Mouse (Mus musculus): ENCODE data around the gene Pou2f3. TPM values are rescaled to one million over a fixed set of nuclear protein-coding genes. Genes with fewer than 3 reads are reported as not detected.

The Pou2f3 gene
- total and polyA plus RNA-seq, 3 experiments: not detected

DNA sequence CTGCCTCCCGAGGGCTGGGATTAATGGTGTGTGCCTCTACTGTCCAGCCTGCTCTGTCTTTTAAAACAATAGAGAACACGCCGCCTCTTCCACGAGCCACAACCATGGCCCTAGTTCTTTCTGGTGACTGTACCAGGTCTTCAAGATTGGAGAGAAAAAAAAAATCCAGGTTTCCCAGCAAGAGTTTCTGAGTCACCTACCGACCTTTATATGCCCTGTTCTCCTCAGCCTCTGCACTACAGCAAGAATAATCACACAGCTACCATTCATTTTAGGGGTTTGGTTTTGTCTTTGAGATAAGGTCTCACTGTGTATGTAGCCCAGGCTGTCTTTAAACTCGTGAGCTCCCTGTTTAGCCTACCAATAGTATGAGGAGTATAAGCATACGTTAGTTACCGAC, 31.8 kb upstream of the Pou2f3 start:
- Histone ChIP-seq H3K4me1 (ENCODE audit: control insufficient read depth in 1 of 2, insufficient read depth in 2 of 2, low read length in 2 of 2) (peaks cover 19 to 53% of the 10 kb centered on the region in 2 experiments), H3K36me3 (ENCODE audit: control insufficient read depth in 1 of 2, insufficient read depth in 2 of 2, low read length in 2 of 2) (peaks cover 0 to 53% of the 10 kb centered on the region in 2 experiments; a peak in 2 of 4 replicates), H3K79me2 (ENCODE audit: control insufficient read depth, insufficient read depth, low read length, poor library complexity) (peaks cover 25% of the 10 kb centered on the region), H3K9ac (ENCODE audit: control insufficient read depth, low read depth, low read length, poor library complexity, severe bottlenecking) (peak overlapping the region; percentile 61), H3K9me3 (replicated peaks; ENCODE audit: insufficient read depth, low read length) (no peaks in the 10 kb centered on the region), H3K27me3 (ENCODE audit: control insufficient read depth in 1 of 2, insufficient read depth in 2 of 2, low read length in 2 of 2) (no peaks in the 10 kb centered on the region), H3K4me3 (ENCODE audit: control insufficient read depth in 1 of 2, insufficient read depth in 1 of 2, low read depth in 2 of 2, low read length in 2 of 2) (peak overlapping the region; percentile 34 to 38), H3K27ac (ENCODE audit: control insufficient read depth, low read depth, low read length) (peak overlapping the region; percentile 93)
- DNase-seq (ENCODE audit: low read depth, low spot score): no peak
- TF ChIP-seq ZKSCAN1 (IDR thresholded peaks at IDR 0.05; ENCODE audit: low read depth, low read length) (no peak), E2F4 (IDR thresholded peaks at IDR 0.05; ENCODE audit: borderline replicate concordance, low read depth, low read length) (no peak), MYC (IDR thresholded peaks at IDR 0.05; ENCODE audit: low read depth, low read length) (no peak), MXI1 (IDR thresholded peaks at IDR 0.05; ENCODE audit: low read depth, low read length) (no peak), NRF1 (IDR thresholded peaks at IDR 0.05; ENCODE audit: insufficient read depth, low read depth, low read length, poor library complexity, severe bottlenecking) (no peak), USF2 (IDR thresholded peaks at IDR 0.05; ENCODE audit: borderline replicate concordance in 1 of 2, insufficient read depth in 1 of 2, low read depth in 1 of 2, low read length in 2 of 2) (no peak), CHD1 (IDR thresholded peaks at IDR 0.05; ENCODE audit: low read depth, low read length) (peak; percentile 80), MAX (IDR thresholded peaks at IDR 0.05; ENCODE audit: low read length) (no peak), POLR2AphosphoS2 (IDR thresholded peaks at IDR 0.05; ENCODE audit: low read length) (no peak), CHD2 (IDR thresholded peaks at IDR 0.05; ENCODE audit: low read length) (no peak), TAL1 (IDR thresholded peaks at IDR 0.05; ENCODE audit: low read length) (0 out of 2 replicates have a peak, but pooled peaks have one; percentile 13), SIN3A (IDR thresholded peaks at IDR 0.05; ENCODE audit: low read length) (no peak; the same call in 1 of the 2 replicates), JUND (IDR thresholded peaks at IDR 0.05; ENCODE audit: low read depth, low read length) (no peak), EP300 (IDR thresholded peaks at IDR 0.05; ENCODE audit: low read depth in 1 of 2, low read length in 2 of 2) (no peak), ZNF384 (IDR thresholded peaks at IDR 0.05; ENCODE audit: low read depth, low read length) (peak; percentile 41), MAFK (IDR thresholded peaks at IDR 0.05; ENCODE audit: borderline replicate concordance, low read depth, low read length) (no peak), SMC3 (IDR thresholded peaks at IDR 0.05; ENCODE audit: low read depth, low read length) (no peak)

DNA sequence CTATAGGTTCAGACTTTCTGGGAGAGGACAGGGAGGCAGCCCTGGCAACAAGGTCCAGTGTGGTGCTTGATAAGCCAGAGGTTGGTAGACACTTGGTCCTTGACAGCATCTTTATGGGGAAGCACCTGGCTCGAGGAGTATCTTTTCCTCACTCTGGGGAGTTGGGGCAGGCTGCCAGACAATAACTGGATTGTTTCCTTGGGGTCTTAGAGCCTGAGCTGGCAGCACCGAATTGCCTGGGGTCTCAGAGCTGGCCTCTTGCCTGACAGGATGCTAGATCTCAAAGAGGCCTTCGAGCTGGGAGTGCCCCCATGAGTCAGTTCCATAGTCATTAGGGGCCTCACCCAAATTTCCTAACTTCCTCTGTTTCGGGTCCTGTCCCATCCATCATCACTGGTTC, 31.1 kb upstream of the Pou2f3 start:
- Histone ChIP-seq H3K9ac (ENCODE audit: control insufficient read depth, low read depth, low read length, poor library complexity, severe bottlenecking) (peak overlapping the region; percentile 61), H3K27ac (ENCODE audit: control insufficient read depth, low read depth, low read length) (peak overlapping the region; percentile 93), H3K79me2 (ENCODE audit: control insufficient read depth, insufficient read depth, low read length, poor library complexity) (peaks cover 32% of the 10 kb centered on the region), H3K36me3 (ENCODE audit: control insufficient read depth in 1 of 2, insufficient read depth in 2 of 2, low read length in 2 of 2) (peaks cover 0 to 58% of the 10 kb centered on the region in 2 experiments; a peak in 2 of 4 replicates), H3K4me3 (ENCODE audit: control insufficient read depth in 1 of 2, insufficient read depth in 1 of 2, low read depth in 2 of 2, low read length in 2 of 2) (peak overlapping the region; percentile 34 to 38; a peak in 2 of 4 replicates), H3K27me3 (ENCODE audit: control insufficient read depth in 1 of 2, insufficient read depth in 2 of 2, low read length in 2 of 2) (no peaks in the 10 kb centered on the region), H3K9me3 (replicated peaks; ENCODE audit: insufficient read depth, low read length) (no peaks in the 10 kb centered on the region), H3K4me1 (ENCODE audit: control insufficient read depth in 1 of 2, insufficient read depth in 2 of 2, low read length in 2 of 2) (peaks cover 20 to 60% of the 10 kb centered on the region in 2 experiments)
- TF ChIP-seq RCOR1 (IDR thresholded peaks at IDR 0.05; ENCODE audit: low read depth, low read length): peak; percentile 29; the same call in 1 of the 2 replicates
- no peak for TF ChIP-seq MAZ (IDR thresholded peaks at IDR 0.05; ENCODE audit: low read depth, low read length)
- TF ChIP-seq EP300 (IDR thresholded peaks at IDR 0.05; ENCODE audit: low read depth in 1 of 2, low read length in 2 of 2): 0 out of 4 replicates have a peak, but pooled peaks have one; percentile 6 to 10
- TF ChIP-seq MYB (IDR thresholded peaks at IDR 0.05; ENCODE audit: low read depth, low read length): no peak
- no peak for TF ChIP-seq ZKSCAN1 (IDR thresholded peaks at IDR 0.05; ENCODE audit: low read depth, low read length)
- TF ChIP-seq HCFC1 (IDR thresholded peaks at IDR 0.05; ENCODE audit: low read depth, low read length): no peak
- 0 out of 2 replicates have a peak, but pooled peaks have one; percentile 29 for TF ChIP-seq GATA1 (IDR thresholded peaks at IDR 0.05; ENCODE audit: low read depth, low read length)
- 0 out of 2 replicates have a peak, but pooled peaks have one; percentile 9 for TF ChIP-seq TCF12 (IDR thresholded peaks at IDR 0.05; ENCODE audit: low read depth, low read length)
- TF ChIP-seq SIN3A (IDR thresholded peaks at IDR 0.05; ENCODE audit: low read length): peak; percentile 32; the same call in 1 of the 2 replicates
- no peak for TF ChIP-seq MYC (IDR thresholded peaks at IDR 0.05; ENCODE audit: low read depth, low read length)
- DNase-seq (ENCODE audit: low read depth, low spot score): peak; percentile 46

Data from MEL (cell line).